Mouse (Mus musculus): ENCODE measurements around the gene Abcc9. TPM values are rescaled to one million over a fixed set of nuclear protein-coding genes. Genes with fewer than 3 reads are reported as not detected.

The Abcc9 gene
- polyA plus RNA-seq, 1 experiment from 2014 or later = 3.6 TPM

DNA sequence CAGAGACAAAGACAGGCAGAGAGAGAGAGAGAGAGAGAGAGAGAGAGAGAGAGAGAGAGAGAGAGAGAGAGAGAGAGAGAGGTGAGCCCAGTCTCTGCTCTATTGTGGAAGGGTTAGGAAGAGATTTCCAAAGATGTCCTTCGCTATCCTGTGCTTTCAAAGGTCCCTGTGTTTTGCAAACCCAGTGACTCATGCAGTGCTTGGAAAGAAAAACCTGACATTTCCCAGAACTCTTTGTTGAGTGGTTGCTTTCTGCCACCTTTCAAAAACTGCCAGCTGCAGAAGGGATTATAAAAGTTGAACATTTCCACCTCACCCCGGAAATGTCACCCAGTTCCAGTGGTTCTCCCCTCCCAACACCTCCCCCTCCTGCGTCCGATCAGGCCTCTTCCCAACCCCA is 123.3 kb downstream of the Abcc9 start:
- Histone ChIP-seq H3K36me3 (replicated peaks) (no peaks in the 10 kb centered on the region), H3K4me2 (no peak overlapping the region), H3K9me3 (no peaks in the 10 kb centered on the region), H3K4me3 (no peak overlapping the region), H3K27me3 (replicated peaks) (0 out of 2 replicates have a peak, but pooled peaks cover under 1% of the 10 kb centered on the region), H3K27ac (no peak overlapping the region), H3K4me1 (no peaks in the 10 kb centered on the region), H3K9ac (no peak overlapping the region)
- no peak for ATAC-seq (replicated peaks)
- WGBS = 78% methylated on average over 4 of the region's 4 CpGs

DNA sequence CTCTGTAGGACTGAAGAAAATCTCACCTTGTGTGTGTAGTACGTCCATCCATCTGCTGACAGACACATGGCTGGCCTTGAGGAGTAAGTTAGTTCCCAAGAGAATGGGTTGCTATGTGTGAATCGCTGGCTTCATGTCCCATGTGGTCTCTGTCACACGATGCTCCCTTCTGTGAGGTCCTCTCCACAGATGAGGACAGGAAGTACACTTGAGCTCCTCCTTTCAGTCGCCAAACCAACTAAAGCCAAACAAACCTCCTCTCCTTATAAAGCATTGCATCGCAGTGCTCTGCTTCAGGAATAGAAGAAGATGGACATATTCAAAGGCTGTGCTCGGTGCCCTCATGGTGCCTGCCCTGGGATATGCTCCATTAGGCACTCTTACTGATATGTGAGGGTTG is 124.3 kb downstream of the Abcc9 start:
- no peaks in the 10 kb centered on the region for H3K4me1 ChIP-seq
- H3K9ac ChIP-seq = no peak overlapping the region
- H3K9me3 ChIP-seq = no peaks in the 10 kb centered on the region
- no peaks in the 10 kb centered on the region for H3K36me3 ChIP-seq (replicated peaks)
- peaks cover 9% of the 10 kb centered on the region for H3K27me3 ChIP-seq (replicated peaks)
- ATAC-seq (replicated peaks) = no peak
- WGBS = 89% methylated on average over 6 of the region's 6 CpGs
- H3K4me2 ChIP-seq = no peak overlapping the region
- no peak overlapping the region for H3K4me3 ChIP-seq
- no peak overlapping the region for H3K27ac ChIP-seq

DNA sequence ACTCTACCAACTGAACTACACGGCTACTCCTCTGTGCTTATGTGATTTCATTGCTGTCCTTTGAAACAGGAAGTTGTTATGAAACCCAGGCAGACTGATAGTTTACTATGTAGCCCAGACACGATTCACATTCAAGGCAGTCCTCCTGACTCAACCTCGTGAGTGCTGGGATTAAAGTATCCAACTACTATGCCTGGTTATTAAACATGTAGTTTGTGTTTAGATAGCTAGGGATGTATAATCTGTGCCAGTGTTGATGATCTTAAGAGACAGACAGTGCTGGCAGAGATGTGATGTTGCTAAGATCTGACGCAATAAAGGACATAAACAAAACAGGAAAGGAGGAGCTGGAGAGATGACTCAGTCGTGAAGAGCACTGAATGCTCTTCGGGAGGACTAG is 129.2 kb downstream of the Abcc9 start:
- Histone ChIP-seq H3K4me2 (no peak overlapping the region), H3K9me3 (no peaks in the 10 kb centered on the region), H3K27me3 (replicated peaks) (peaks cover 53% of the 10 kb centered on the region), H3K9ac (no peak overlapping the region), H3K4me1 (peaks cover 24% of the 10 kb centered on the region), H3K36me3 (replicated peaks) (no peaks in the 10 kb centered on the region), H3K27ac (no peak overlapping the region), H3K4me3 (no peak overlapping the region)
- no peak for ATAC-seq (replicated peaks)
- WGBS = 69% methylated on average over 6 of the region's 6 CpGs

DNA sequence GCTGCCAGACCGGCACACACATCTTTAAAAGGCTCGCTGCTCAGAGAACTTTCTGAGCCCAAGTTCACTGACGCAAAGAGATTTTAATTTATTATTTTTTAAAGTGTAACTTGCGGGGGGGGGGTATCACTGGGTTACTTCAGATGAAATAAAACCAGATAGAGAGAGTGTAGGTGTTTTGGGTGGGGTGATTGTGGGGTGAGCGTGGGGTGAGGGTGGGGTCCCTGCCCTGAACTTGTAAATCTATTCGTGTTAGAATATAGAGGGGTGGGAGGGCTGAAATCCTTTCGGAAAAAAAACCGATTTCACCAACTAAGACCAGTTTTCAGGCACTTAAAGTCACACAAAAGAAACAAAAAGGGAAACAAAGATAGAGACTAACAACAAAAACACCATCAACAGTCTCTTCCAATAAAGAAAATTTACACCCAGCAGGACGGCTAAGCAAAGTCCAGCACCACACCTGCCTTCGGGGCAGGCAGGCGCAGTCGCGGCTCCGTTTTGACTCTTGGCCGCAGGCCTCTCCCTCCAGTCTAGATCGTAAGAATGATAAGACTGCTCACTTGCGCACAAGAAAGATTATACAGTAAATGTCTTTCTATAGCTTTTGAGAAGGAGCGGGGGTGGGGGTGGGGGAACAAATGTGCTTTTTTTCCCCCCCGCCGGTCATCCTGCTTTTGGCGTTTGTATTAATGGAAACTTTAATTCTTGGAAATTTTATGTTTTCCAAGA is 130.3 kb downstream of the Abcc9 start:
- Histone ChIP-seq H3K4me2 (peak overlapping the region; percentile 99), H3K4me1 (peaks cover 24% of the 10 kb centered on the region), H3K36me3 (replicated peaks) (no peaks in the 10 kb centered on the region), H3K9me3 (no peaks in the 10 kb centered on the region), H3K27ac (no peak overlapping the region), H3K4me3 (peak overlapping the region; percentile 47), H3K27me3 (replicated peaks) (peaks cover 57% of the 10 kb centered on the region), H3K9ac (peak overlapping the region; percentile 45; the same call in 1 of the 2 replicates)
- WGBS = 5% methylated on average over 21 of the region's 21 CpGs
- ATAC-seq (replicated peaks) = peak; percentile 55

DNA sequence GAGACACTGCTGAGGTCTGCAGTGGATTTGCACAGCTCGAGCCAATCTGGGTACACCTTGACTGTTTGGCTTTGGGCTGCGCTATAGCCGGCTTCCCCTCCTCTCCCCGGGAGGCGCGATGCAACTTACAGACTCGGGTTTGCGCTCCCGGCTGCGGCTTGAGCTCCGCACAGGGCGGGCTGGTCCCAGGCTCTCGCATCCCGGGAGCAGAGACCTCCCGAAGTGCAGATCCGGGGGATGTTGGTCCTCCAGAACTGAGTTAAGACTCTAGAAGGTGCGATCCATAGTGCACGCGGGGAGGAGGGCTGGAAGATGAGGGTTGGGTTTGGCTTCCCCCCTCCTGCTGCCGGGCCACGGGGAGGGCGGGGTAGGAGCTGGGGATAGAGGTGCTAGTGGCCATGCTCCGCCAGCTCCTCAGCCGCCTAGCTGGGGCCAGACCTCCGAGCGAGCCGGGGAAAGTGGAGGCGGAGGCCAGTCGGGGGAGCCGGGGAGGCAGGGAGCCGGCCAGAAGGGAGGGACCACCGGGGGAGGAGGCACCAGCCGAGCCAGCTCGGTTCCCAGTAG is 131.0 kb downstream of the Abcc9 start, which contains the start of gene Kcnj8:
Gene Kcnj8 (minus strand): TSS at position 560 of the 564 bp plus-strand sequence.
- under 1% methylated on average over 34 of the region's 34 CpGs for WGBS
- peak within 1 kb of the TSS; percentile 45 for H3K9ac ChIP-seq
- peak; percentile 87 for ATAC-seq (replicated peaks)
- H3K9me3 ChIP-seq = no peaks in the 10 kb centered on the region
- peak within 1 kb of the TSS; percentile 99 for H3K4me2 ChIP-seq
- peaks cover 57% of the 10 kb centered on the region for H3K27me3 ChIP-seq (replicated peaks)
- peaks cover 24% of the 10 kb centered on the region for H3K4me1 ChIP-seq
- H3K27ac ChIP-seq = no peak within 1 kb of the TSS
- no peaks in the 10 kb centered on the region for H3K36me3 ChIP-seq (replicated peaks)
- H3K4me3 ChIP-seq = peak within 1 kb of the TSS; percentile 47

DNA sequence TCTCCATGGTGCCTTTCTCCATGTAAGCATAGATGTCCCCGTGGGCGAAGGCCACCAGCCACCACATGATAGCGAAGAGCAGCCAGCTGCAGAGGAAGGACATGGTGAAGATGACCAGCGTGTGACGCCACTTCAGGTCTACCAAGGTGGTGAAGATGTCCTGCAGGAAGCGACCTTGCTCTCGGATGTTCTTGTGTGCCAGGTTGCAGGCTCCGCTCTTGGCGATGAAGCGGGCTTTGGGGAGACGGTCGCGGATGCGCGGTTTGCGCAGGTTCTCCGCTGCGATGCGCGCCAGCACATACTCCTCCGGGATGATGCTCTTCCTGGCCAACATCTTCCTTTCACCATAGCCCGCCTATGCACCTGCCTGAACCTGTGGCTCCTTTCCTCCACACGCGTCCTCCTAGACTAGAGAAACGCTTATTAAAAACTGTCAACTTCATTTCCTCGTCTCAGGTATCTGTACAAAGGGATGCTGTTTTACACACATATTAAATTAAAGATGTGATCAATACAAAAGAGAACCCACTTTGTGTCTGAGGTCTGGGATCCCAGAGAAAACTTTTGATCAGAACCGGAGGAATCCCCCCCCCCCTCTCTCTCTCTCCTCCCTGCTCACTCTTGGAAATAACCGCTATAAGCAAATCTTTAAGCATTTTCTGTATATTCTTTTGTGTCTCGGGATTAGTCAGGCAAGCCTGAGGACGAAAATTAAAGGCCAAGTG is 131.9 kb downstream of the Abcc9 start:
- Histone ChIP-seq H3K27ac (no peak overlapping the region), H3K36me3 (replicated peaks) (no peaks in the 10 kb centered on the region), H3K27me3 (replicated peaks) (peaks cover 60% of the 10 kb centered on the region), H3K9ac (peak overlapping the region; percentile 12; the same call in 1 of the 2 replicates), H3K4me1 (peaks cover 24% of the 10 kb centered on the region), H3K4me2 (peak overlapping the region; percentile 99), H3K4me3 (peak overlapping the region; percentile 47), H3K9me3 (no peaks in the 10 kb centered on the region)
- no peak; the same call in 1 of the 2 replicates for ATAC-seq (replicated peaks)
- 6% methylated on average over 30 of the region's 30 CpGs for WGBS

DNA sequence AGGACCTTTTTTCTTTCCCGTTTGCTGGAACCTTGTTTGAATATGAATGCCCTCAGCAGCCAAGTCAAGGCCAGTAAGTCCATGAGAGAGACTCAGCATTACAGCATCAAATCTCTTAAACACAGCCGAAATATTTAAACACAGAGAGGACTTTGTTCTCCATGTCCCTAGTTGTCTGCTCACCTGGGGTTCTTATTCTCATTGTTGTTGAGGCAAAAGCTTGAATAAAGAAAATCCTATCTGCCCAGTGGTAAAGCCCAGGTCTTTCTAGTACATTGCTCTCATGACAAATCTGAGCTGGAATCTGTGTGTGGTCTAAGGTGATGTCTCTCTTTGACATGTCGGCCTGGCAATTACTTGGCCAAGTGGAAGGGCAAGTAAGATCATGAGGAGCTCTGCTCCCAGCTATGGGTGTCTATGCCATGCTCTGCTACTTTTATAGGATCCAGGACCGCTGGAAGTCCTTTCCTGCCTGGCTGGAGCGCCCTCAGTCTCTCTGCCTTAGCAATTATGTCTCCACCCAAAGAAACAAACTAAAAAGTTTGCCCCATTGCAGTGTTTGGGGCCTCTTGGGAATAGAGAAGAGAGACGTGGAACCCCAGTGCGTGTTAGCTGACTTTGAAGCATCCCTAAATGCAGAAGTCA is 133.3 kb downstream of the Abcc9 start:
- H3K27ac ChIP-seq = no peak overlapping the region
- H3K4me3 ChIP-seq = no peak overlapping the region
- no peak for ATAC-seq (replicated peaks)
- H3K4me1 ChIP-seq = peaks cover 24% of the 10 kb centered on the region
- H3K9me3 ChIP-seq = no peaks in the 10 kb centered on the region
- WGBS = 32% methylated on average over 7 of the region's 7 CpGs
- H3K36me3 ChIP-seq (replicated peaks) = no peaks in the 10 kb centered on the region
- H3K9ac ChIP-seq = no peak overlapping the region
- H3K4me2 ChIP-seq = no peak overlapping the region
- peaks cover 60% of the 10 kb centered on the region for H3K27me3 ChIP-seq (replicated peaks)

DNA sequence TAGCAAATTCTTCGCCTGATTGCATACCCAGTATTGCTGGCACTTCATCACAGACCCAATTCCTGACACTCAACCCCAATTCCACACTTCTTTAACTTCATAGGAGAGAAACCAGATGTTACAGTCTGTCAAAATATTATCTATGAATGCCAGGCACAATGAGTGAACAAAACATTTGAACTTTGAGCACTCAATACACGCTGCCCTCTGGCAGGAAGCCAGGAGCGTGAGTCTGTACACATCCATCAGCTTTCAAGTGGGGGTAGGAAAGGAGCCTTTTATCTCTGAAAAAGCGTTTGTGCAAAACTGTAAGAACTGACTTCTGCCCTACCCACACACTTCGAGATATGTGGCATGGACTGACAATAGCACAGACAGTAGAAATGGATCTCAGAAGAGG is 134.7 kb downstream of the Abcc9 start:
- H3K36me3 ChIP-seq (replicated peaks) = no peaks in the 10 kb centered on the region
- ATAC-seq (replicated peaks) = no peak
- no peak overlapping the region for H3K27ac ChIP-seq
- H3K4me2 ChIP-seq = no peak overlapping the region
- H3K4me1 ChIP-seq = peaks cover 24% of the 10 kb centered on the region
- no peaks in the 10 kb centered on the region for H3K9me3 ChIP-seq
- no peak overlapping the region for H3K4me3 ChIP-seq
- peaks cover 48% of the 10 kb centered on the region for H3K27me3 ChIP-seq (replicated peaks)
- no peak overlapping the region for H3K9ac ChIP-seq
- WGBS = 38% methylated on average over 5 of the region's 5 CpGs

DNA sequence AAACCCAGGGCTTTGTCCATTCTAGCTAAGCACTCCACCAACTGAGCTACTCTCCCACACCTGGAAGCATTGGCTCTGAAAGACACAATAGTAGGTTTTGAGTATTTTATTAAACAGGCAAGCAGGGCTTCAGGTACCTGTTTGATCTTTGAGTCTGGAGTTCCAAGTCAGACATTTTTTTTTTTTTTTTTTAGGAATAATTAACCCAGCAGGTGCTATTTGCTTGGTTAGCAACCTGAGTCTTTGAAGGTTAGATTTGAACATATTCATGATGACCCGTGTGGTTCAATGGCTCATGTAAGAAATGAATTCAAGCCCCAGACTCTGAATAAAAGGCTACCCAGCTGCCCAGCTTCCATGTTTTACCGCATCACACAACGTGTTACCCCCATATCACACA is 137.4 kb downstream of the Abcc9 start:
- peaks cover 22% of the 10 kb centered on the region for H3K27me3 ChIP-seq (replicated peaks)
- 97% methylated on average over 3 of the region's 3 CpGs for WGBS
- no peak overlapping the region for H3K9ac ChIP-seq
- H3K36me3 ChIP-seq (replicated peaks) = no peaks in the 10 kb centered on the region
- peaks cover under 1% of the 10 kb centered on the region; the same call in 1 of the 2 replicates for H3K4me1 ChIP-seq
- no peaks in the 10 kb centered on the region for H3K9me3 ChIP-seq
- no peak overlapping the region for H3K27ac ChIP-seq
- H3K4me3 ChIP-seq = no peak overlapping the region
- ATAC-seq (replicated peaks) = no peak
- no peak overlapping the region for H3K4me2 ChIP-seq

DNA sequence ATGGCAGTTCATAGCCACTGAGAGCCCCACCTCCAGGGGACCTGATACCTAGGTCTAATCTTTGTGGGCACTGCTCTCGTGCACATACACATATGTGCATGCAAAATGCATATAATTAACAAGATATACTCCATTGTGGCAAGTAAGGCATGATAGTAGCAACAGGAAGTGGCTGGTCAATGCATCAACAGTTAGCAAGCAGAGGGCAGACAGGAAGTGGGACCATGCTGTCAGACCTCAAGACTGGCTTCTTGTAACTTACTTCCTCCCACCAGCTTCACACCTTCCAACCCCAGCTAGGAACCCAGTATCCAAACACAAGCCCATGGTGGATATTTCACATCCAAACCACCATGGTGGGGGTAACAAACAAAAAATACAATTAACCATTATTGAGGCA is 141.0 kb downstream of the Abcc9 start:
- Histone ChIP-seq H3K9ac (no peak overlapping the region), H3K4me1 (no peaks in the 10 kb centered on the region), H3K4me3 (no peak overlapping the region), H3K36me3 (replicated peaks) (no peaks in the 10 kb centered on the region), H3K27me3 (replicated peaks) (peaks cover 3% of the 10 kb centered on the region; the same call in 1 of the 2 replicates), H3K27ac (no peak overlapping the region), H3K9me3 (no peaks in the 10 kb centered on the region), H3K4me2 (no peak overlapping the region)
- 72% methylated on average over 1 of the region's 1 CpGs for WGBS
- no peak for ATAC-seq (replicated peaks)

DNA sequence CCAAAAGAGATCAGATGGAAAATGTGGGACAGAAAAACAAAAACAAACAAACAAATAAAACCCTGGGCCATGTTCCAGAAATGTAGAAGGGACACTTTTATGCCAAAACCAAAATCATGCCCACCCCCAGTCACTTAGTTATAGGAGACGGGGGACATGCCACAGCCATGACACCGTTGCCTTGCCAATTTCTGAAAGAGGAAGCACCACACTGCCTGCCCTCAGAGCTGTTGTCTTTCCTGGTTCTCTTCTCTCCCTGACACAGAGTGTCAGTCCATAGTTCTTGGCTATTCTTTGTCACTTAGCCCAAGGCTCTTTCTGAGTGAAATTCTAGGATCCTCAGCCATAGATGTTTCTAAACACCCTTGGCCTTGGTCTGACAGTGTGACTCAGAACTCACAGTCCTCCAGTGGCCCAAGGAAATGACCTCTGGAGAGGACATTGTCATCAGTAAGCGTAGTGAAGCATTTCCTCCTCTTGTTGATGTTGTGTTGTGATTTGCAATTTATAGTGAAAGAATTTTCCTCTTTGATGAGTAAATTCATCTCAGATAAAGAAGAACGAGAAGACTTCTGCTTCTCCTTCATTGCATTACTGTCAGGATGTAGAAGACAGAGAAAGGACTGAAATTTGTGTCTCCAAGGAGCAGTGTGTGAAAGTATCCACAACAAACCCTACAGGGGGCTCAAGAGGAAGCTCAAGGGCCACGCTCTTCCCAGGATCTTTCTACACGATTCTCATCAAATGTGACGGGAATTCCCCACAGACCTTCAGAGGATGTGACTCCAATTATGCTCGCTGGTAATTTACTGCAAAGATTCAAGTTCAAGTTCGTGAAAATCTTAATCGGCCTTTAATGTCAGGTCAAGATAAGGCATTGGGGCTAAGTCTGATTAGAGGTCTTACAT is 143.1 kb downstream of the Abcc9 start:
- no peak for ATAC-seq (replicated peaks)
- Histone ChIP-seq H3K27me3 (replicated peaks) (no peaks in the 10 kb centered on the region), H3K4me2 (no peak overlapping the region), H3K4me1 (no peaks in the 10 kb centered on the region), H3K9me3 (no peaks in the 10 kb centered on the region), H3K4me3 (no peak overlapping the region), H3K9ac (no peak overlapping the region), H3K36me3 (replicated peaks) (no peaks in the 10 kb centered on the region), H3K27ac (no peak overlapping the region)
- 86% methylated on average over 10 of the region's 10 CpGs for WGBS

All from midbrain, embryonic 15.5 days (tissue).